Mouse (Mus musculus): ENCODE measurements at regions not wholly inside any gene's neighbourhood (a gene's known extent, or its start where the extent isn't known, plus 50 kb on each side); places are given as distances from the start of the nearest gene placed in this dataset.

DNA sequence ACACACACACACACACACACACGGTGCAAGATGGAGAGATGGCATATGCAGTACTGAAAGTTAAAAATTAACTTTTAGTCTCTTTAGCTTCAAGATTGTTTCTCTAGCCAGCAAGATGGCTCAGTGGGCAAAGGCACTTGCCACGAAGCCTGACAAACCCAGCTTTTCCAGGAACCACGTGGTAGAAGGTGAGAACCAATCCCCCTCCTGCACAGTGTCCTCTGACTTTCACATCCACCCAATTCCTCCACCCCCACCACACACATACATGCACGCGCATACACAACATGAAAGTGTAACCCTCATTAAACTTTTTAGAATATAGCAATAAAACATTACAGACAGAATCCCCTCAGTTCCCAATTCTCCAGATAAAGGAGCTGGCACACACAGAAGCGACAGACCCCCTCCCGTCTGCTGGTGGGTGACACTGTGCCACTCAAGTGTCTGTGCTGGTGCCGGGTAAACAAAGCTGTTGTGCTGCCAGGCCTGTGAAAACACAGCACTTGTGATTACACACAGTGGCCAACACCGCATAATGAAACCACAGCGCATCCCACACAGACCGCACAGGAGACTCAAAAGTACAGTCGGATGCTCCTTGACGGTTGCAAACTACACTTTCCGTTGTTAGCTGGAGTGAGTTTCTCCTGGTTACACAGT lies 82.9 kb upstream of the Elac2 start:
- TF ChIP-seq MAFK (IDR thresholded peaks at IDR 0.05; ENCODE audit: insufficient read depth, low read depth, low read length) (no peak), HCFC1 (IDR thresholded peaks at IDR 0.05; ENCODE audit: borderline replicate concordance, insufficient read depth, low read length) (no peak)
